Mouse (Mus musculus): Measurements from ENCODE around the gene Ppp3r1.

DNA sequence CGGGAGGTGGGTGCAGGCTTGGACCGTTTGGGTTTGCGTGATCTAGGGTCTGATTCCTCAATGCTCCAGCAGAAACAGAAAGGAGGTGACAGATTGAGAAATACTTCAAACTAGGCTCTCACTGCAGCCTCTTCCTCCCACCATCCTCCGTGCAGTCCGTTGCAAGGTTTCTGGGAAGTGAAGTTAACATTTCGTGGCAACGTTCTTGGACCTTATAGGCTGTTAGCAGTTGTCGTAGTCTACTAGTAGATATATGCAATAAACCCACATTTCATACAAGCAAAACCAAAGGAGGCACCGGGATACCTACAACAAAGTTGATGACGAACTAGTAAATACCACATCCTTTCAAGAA is 53.1 kb downstream of the Ppp3r1 start:
- TF ChIP-seq CTCF (IDR thresholded peaks at IDR 0.05) (no peak), EP300 (IDR thresholded peaks at IDR 0.05; ENCODE audit: insufficient read depth, low read depth, low read length) (no peak), POLR2A (IDR thresholded peaks at IDR 0.05; ENCODE audit: insufficient read depth, low read depth, low read length) (no peak)

Measured in heart, adult 2 months (tissue).